Mouse (Mus musculus) gastrocnemius, adult 18-20 months (tissue): ENCODE measurements at regions not wholly inside any gene's neighbourhood (a gene's known extent, or its start where the extent isn't known, plus 50 kb on each side); places are given as distances from the start of the nearest gene placed in this dataset.

Experiments used
- DNase-seq: peaks from one replicate; pipeline ENCODE4 v3.0.0; 2021; ENCODE audit warnings: low spot score

GRCm38 (mm10) chr8:15487579-15487978 lies 441.7 kb upstream of the BB014433 start:
- DNase-seq: no peak

GRCm38 (mm10) chr8:15470561-15470960 lies 424.7 kb upstream of the BB014433 start:
- no peak for DNase-seq

- no peak for DNase-seq
Observed at GRCm38 (mm10) chr8:15468540-15469476, 422.9 kb upstream of the BB014433 start.

DNA sequence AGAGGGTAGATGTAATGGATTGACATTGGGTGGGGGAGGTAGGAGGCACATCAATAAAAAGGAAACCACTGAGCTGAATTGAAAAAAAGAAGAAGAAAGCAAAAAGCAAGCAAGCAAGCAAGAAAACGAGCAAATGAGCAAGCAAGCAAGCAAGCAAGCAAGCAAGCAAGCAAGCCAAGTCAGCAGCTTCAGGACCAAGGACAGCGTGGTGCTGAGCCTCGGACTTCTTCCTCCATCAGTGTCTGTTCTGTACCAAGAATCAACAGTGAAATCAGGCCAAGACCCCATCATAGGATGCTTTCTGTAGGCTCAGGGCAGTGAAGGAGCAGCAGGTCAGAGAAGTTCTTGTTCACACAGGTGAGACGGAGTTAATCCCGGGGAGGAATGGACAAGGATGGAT lies 392.7 kb upstream of the BB014433 start:
- DNase-seq: no peak

GRCm38 (mm10) chr8:15394722-15395115 lies 348.8 kb upstream of the BB014433 start:
- no peak for DNase-seq

- no peak for DNase-seq
Observed at GRCm38 (mm10) chr8:15393936-15394721, 348.3 kb upstream of the BB014433 start.

DNA sequence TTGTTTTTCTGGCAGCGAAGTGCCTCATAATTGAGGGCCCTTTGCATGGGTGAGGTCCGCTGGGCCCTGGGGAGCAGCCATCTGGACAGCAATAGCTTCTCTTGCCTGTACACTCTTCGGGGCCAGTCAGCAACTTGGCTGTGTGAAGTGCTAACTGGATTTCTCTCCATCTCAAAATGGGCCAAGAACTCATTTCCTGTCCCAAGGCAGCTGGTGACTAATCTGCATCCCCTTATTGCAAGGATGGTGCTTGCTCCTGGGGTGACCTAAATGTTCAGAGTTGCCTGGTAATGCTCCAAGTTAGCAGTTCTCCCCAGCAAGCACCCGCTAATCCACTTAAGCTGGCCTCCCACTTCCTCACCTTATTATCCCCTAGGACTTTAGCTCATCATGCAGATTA lies 346.2 kb upstream of the BB014433 start:
- DNase-seq: peak; percentile 18

DNA sequence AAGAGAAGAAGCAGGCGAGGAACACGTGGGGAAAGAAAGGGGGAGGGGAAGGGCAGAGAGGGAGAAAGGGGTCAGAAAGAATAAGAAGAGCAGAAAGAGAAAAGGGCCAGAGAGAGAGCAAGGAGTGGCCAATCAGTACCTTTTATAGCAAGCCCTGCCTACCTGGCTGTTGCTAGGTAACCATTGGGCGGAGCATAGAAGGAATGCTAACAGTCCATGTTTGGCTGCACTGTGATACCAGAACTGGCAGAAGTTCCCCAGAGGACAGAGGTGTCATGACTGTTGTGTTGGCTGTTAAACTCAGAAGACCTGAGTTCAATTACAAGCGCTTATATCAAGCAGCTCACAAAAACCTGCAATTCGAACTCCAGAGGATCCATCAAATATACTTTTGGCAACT lies 342.9 kb upstream of the BB014433 start:
- DNase-seq: no peak

- DNase-seq: no peak
Observed at GRCm38 (mm10) chr8:15367063-15367462, 321.2 kb upstream of the BB014433 start.

DNA sequence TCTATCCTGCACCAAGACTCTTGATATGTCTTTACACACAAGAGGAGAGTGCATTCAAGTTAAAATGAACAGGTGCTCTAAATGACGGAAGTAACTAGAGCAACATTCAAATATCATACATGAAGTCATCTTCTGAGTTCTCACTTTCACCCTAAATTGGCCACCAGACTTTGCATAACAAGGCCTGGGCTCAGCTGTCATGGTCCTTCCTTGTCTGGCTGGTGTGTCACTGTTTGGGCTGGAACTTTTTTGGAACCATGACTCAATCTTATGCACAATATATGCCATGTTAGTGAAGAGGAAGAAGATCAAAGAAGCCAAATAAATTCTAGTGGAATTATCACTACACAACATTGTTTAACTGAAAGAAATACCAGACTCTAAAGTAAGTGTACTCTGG lies 318.7 kb upstream of the BB014433 start:
- DNase-seq: no peak

- DNase-seq: no peak
Observed at GRCm38 (mm10) chr8:15344151-15344550, 298.3 kb upstream of the BB014433 start.

- DNase-seq: no peak
Observed at GRCm38 (mm10) chr8:15343616-15344015, 297.7 kb upstream of the BB014433 start.

DNA sequence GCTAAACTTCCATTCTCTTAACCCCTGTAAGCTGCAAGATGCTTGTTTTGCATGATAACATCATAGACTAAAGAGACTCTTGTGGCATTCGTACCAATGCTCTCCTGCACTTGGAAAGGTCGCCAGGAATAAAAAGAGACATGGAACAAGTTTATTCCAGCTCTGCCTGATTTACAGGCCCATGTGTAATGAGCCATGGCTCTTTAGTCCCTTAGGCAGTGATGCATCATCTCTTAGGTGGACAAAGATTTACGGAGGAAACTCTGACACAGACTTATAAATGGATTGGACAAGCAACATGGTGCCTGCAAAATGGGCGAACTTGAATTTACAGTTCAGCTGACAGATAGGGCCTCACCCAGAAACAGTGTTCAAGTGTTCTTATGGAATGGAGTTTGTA lies 288.7 kb upstream of the BB014433 start:
- DNase-seq: no peak

- no peak for DNase-seq
Observed at GRCm38 (mm10) chr8:15327312-15327711, 281.4 kb upstream of the BB014433 start.

GRCm38 (mm10) chr8:15323421-15323820 lies 277.5 kb upstream of the BB014433 start:
- no peak for DNase-seq

DNA sequence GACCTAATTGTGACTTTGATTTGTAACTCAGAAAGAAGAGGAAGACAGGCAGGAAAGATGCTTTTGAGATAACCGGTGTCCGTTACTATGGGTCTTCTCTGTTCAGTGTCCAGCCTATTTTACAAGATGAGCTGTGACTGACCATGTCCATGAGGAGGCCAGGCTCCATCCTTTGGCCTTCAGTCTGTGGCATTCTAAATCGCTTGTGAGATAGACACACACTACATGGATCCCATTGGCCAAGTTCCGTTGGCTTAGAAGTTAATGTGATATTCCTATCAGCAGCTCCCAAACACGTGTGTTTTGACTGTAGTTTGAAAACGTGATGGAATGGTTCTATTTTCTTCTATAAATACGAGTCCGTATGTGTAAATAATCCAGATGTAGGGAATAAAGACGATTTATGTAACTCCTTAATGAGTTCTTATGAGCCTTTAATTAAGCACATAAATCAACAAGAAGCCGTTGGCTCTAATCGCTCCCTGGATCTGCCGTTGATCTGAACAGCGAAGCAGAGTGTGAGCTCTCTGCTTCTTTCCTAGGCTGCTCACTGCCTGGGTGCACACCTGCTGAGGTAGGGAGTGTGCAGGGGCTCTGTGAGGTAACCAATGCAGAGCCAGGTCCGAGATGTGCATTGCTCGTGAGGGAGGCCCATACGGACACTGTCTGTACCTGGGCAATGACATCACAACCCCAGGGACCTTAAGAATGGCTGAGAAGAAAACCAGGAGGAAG lies 272.4 kb upstream of the BB014433 start:
- no peak for DNase-seq

DNA sequence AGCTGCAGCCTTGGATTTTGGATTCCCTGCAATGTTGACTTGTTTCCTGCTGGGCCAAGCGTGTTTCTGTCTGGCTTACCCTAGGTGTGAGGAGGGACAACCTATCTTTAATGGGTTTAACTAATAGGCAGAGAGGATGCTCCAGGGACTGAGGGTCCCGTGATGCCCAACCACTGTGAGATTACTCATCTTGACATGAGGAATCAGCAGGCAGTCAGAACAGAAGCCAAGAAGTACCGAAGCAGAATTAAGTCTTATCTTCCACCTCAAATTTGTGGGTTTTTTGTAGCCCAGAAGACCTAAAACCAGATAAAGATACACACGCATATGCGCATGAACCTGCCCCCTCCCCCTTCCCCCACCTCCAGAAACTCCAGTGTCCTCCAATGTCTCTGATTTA lies 267.6 kb upstream of the BB014433 start:
- DNase-seq: no peak

- DNase-seq: no peak
Observed at GRCm38 (mm10) chr8:15311509-15311908, 265.6 kb upstream of the BB014433 start.

GRCm38 (mm10) chr8:15311045-15311444 lies 265.2 kb upstream of the BB014433 start:
- no peak for DNase-seq

- no peak for DNase-seq
Observed at GRCm38 (mm10) chr8:15304143-15304677, 258.3 kb upstream of the BB014433 start.

GRCm38 (mm10) chr8:15273775-15274174 lies 227.9 kb upstream of the BB014433 start:
- no peak for DNase-seq
